Mouse (Mus musculus) kidney, postnatal 4 days (tissue): ENCODE measurements around the gene Ildr2.
A peak's percentile ranks its signal among the peaks of the same experiment; 100 is the strongest.

ENCODE experiments used
- DNase-seq, 2 experiments: peaks; one replicate each; pipeline ENCODE4 v3.0.0; 2021; ENCODE audit warnings: mixed read lengths in 2 of 2

The Ildr2 gene

DNA sequence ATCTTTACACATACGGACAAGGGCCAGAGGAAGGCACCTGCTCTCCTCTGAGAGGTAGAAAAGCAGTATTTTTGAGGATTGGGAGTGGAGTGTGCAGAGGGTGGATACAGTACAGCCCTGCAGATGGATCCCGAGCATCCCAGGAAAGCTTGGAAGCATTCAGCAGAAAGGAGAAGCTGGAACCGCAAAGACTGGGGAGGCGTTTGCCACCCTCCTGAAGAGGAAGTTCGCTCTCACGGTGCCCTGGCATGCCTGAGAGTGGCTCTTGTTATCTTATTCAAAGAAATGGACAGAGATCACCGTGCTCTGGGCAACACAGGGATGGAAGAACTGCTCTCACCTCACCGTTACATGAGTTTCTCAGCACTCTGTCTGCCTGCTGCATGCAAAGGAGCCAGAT is 30.5 kb downstream of the Ildr2 start:
- no peak for DNase-seq

DNA sequence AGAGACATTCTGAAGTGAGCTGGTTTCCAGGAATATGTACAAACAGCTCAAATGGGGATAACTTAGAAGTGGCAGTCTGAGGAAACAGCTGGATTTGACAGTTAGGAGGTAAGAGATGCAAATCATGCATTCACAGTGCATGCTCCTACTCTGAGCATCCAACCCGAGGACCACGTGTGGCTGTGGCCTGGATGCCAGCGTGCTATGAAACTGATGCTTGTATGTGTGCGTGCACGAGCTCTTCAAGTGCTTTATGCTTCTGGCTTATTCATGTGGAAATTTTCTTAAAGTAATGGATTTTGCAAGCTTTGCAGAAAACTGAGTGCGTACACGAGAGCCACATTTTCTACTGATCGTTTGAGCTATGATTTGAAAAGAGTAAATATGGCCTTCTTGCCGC is 32.3 kb downstream of the Ildr2 start:
- no peak for DNase-seq

DNA sequence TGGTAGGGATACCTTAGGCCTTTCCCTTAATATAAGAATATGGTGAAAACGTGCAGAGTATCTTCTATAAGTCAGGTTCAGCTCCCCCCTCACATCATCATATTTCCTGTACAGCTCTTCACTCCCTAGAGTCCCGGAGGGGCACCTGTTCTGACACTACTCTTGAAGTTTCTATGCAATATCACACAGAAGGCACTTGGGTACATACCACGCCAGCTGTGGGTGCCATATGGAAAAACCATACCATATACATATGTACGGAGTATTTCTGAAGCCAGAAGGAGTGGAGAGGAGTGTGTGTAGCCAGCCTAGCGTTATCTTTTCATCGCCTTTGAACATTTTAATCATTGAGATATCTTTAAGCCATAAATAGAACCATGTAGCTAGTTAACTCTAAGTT is 36.6 kb downstream of the Ildr2 start:
- no peak for DNase-seq

DNA sequence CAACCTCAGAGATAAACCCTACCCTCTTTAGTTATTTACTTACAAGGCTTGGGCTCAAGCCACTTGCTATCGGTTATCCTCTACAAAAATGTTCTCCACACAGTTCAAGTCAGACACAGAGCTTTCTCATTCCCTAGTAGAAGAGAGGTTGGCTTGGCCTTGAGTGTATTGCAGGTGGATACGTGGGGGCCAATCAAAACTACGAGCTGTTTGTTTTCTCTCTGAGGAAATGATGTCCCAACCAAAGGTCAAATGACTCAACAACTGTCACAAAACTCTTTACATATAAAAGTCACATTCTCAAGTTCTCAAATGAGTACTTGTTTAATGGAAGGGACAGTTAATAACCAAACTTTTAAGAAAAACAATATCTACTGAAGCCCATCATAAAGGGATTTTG is 39.1 kb downstream of the Ildr2 start:
- DNase-seq = no peak

DNA sequence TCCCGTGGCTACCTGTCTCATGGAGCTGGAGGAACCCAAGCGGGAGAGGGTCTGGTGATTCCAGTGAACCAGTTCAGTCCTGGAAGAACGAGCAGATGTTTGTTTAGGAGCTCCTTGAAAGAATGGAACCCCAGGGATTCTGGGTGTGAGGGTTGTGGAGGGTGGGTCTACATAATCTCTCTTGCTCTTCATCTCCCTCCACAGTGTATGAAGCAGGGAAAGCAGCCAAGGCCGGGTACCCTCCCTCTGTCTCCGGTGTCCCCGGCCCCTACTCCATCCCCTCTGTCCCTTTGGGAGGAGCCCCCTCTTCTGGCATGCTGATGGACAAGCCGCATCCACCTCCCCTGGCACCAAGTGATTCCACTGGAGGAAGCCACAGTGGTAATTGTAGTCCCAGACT is 41.6 kb downstream of the Ildr2 start:
- DNase-seq = no peak

DNA sequence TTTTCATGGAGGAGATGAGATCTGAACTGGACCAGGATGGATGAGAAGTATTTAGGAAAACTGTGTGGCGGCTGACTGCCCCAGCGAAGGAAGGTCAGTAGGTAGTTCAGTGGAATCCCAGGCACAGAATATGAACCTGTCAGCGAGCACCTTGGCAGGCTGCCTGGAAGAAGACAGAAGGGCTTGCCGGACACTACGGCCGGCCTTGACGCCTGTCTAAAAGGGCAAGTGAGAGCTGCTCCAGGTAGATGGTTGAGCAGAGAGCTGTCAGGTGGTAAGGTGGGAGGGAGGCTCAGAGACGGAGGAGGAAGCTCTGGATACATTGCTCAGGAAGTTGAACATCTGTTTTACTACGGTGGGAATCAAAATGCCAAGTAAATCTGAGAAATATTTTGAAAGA is 42.4 kb downstream of the Ildr2 start:
- DNase-seq = no peak

DNA sequence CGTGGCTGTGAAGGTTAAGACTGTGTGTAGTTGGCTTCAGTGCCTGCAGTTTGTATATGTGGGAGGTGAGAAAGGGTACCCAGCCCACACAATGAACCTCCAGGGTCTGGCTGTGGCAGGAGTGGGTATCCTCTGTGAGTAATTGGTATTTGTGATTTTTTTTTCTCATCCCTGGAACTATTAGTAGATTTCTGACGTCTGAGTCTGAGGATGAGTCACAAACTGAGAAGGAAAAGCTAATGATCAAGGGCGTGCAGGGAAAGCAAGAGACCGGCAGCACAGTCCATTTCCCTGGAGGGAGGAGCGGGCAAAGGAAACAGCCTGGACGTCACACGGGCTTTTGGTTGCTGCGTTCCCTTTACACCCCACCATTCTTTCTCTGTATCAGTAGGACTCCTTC is 43.0 kb downstream of the Ildr2 start:
- no peak for DNase-seq

DNA sequence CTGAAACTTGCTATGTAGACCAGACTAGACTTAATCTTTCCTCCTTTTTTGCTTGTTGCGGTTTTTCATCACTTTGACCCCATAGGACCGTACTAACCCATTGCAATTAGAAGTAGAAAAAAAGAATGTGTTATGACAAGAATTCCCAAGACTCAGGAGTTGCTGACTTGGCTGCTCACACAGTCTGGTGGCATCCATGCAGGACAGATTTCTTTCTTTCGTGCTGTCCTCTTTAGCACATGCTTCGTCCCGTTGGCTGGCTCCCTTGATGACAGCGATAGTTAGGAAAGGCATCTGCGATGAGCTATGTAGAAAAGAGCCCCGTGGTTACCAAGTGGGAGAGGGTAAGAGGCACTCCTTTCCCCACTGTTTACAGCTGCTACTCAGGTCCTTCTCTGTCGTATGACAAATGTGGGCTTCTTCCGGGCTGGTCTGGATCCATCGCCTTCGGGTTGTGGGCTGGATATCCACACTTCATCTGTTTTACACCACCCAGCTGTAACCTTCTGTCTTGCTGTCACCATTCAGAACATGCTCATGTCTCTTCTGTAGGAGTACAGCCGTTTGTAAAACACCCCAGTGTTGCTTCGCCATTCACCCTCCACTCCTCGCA is 43.7 kb downstream of the Ildr2 start:
- no peak for DNase-seq

DNA sequence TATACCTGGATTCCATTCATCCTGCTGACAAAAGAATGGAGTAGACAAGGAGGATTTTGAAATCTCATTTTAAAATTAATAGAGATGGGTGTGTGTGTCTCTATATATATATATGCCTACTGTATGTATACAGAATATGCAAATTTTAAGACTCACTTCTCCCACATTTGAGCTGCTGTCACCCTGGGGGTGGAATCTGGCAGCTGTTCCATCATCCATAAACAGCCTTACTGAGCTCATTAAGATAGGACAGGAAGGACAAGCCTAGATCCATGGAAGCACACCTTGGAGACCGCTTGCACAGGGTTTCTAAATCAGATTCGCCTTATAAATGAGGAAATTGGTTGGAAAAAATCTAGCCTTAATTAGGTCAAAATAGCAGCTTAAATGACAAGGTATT is 44.9 kb downstream of the Ildr2 start:
- no peak for DNase-seq

DNA sequence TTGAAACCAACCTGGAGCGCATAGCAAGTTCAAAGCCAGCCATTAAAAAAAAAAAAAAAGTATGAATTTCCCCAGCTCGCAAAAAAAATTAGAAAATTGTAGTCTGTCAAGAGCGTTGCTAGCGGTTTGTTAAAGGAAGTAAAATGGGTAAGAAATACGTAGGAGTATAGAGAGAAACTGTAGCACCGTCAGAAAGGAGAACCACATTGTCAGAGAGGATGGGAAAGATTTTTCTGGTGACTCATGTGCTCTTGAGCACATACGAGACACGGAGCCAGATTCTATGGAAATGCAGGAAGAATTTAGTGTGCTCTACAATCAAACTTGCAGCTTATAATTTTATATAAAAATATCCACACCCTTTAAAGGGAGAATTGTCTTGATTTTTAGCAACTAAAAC is 45.9 kb downstream of the Ildr2 start:
- no peak for DNase-seq

DNA sequence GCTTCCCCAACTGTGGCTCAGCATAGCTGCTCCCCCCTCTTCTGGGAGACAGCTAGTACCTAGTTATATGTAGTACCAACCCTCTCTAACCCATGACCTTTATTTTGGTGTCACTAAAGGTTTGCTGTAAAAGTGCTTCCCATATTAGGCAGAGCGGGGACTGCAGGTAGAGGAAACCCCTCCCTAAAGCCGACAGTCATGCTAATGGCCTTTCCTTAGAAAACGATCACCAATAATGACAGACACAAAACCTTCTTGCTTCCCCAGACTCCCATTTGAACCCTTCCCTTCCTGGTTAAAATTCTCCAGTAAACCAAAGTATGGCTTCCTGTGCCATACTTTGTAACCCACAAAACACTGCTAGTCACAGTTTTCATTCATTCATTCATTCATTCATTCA is 46.6 kb downstream of the Ildr2 start:
- no peak for DNase-seq

DNA sequence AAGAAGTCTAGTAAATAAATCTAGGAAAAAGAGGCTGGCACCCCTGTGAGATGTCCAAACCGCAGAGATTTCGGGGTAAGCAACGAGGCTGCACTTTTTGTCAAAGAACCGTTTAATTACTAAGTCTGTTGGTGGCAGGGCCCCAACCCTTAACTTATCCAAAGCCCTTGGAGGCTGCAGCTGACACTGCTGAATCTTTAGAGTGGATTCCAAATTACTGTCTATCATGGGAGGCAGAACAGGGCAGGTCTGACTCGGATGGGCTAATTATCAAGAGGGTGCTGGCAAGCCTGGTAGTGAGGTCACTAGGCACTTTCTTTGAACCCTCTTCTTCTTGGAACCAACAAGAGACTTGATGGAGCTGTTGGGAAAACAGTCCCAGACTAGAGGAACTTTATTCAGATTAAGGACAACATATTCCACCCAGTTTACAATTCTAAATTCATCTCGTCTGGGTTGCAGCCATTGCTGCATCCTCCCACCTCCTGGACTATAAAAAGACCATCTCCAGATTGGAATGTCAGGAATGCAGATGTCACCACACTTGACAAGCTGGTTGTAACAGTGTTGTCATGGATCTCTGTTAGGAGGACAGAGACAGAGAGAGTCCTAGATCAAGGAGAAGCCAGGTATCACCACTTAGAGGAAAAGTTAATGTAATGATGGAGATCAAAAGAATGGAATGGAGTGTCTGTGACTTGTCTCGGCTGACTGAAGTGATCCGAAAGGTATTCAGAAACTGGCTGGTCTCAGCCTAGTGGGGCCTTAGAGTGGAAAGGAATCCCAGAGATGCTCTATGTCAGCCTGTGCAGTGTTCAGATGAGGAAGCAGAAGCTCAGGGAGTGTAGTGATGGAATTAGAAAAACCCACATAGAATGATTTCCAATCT is 50.7 kb downstream of the Ildr2 start:
- DNase-seq = no peak

DNA sequence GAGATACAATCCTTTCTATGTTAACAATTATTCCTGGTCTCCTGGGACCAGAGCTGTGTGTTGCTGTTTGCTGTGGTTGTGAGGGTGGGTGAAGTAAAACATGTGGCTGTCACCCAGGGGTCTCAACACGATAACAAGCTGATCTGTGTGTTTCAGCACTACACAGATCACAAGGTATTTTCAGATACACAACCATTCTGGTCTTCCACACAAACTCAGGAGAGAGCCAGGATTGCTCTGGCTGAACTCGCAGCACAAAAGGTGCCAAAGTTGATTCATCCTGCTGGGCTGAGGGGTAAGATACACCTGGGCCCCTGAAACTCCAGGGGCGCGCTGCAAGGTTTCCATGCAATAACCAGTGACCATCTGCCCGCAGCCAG is 54.5 kb downstream of the Ildr2 start:
- no peak for DNase-seq

DNA sequence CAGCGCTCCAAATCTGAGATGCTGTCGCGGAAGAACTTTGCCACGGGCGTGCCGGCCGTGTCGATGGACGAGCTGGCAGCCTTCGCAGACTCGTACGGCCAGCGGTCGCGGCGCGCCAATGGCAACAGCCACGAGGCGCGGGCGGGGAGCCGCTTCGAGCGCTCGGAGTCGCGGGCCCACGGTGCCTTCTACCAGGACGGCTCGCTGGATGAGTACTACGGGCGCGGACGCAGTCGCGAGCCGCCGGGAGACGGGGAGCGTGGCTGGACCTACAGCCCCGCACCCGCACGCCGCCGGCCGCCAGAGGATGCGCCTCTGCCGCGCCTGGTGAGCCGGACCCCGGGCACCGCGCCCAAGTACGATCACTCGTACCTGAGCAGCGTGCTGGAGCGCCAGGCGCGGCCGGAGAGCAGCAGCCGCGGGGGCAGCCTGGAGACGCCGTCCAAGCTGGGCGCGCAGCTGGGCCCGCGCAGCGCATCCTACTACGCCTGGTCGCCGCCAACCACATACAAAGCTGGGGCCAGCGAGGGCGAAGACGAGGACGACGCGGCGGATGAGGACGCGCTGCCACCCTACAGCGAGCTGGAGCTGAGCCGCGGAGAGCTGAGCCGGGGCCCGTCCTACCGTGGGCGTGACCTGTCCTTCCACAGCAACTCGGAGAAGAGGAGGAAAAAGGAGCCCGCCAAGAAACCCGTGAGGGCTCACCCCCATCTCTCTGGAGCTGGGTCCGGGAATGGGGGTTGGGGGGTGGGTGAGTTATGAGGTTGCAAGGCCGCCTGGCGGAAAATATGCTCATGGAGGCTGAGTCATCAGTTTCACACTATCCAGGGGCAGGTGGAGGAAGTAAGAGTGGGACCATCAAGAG is 55.1 kb downstream of the Ildr2 start:
- peak; percentile 42 to 58 for DNase-seq

DNA sequence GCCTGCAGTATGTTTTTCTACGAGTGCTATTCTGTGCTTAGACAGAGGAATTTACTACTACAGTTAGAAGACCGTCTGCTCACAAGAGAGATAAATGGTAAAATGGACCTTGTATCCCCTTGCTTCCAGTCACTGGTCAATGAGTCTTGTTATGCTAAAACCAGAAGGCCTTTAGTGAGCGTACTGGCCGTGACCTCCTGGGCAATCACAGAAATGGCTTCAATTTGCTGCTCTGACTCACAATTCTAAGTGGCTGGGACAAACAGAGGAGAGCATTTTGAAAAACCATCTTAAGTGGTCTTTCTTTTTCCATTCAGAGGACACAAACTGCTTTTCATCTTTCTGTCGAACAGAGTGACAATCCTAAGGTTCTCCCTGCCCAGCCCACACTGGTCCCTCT is 57.2 kb downstream of the Ildr2 start:
- DNase-seq = no peak

DNA sequence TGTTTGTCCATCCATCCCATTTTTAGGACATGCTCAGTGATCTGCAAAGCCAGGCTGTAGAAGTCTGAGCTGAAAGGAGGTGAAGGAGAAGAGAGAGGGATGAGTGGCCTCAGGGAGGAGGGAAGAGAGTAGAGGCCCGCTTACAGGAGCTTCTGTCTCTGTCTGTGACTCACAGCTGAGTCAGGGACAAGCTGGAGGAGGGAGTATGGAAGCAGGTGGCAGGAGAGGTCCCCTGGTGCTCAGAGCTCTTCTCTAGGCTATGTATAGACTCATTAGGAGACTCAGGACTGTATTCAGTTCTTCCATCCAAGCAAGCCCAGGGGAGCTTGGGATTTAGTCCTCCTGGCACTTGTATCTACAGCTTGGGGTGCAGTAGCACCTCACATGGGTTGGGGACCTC is 59.7 kb downstream of the Ildr2 start:
- DNase-seq = no peak

DNA sequence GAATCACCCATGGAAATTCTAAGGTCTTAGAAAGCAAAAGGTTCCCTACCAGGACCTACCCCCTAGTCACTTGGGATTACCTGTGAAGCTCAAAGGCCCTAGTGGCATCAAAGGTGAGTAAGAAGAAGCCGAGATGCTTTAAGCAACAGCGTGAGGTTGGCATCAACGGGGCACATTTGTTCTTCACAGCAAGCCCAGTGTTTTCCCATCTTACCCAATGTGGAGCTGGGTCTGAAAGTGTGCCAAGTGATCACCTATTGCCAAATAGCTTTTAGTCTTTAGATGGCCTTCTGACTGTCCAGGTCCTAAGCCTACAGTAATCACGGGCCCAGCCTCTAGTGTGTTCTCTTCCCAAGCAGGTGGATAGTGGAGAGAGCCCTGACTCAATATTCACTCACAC is 61.8 kb downstream of the Ildr2 start:
- no peak for DNase-seq

DNA sequence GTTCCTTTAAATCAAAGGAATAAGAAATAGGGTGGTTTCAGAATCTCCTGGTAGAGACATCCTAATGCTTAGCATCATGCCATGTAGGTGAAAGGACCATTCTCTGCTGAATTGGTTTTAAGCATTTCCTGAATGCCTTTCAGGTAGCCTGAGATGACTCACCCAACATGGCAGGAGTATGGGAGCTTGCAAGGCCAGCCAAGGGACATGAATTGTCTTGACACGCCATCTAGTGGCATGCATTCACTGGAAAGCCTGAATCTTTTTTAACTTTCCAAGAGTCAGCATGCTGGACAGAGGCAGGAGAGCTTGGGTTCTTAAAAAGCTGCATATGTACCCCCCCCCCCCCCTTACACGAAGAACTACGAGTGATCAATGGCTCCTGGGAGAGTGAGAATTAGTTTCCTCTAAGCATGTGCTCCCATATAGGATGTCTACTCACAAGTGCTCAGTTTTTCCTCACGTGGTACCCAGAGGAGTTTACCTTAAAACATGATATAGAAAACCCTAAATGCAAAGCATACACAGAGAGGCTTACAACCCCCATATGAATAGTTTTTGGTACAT is 65.3 kb downstream of the Ildr2 start:
- DNase-seq = peak; percentile 67 to 77

DNA sequence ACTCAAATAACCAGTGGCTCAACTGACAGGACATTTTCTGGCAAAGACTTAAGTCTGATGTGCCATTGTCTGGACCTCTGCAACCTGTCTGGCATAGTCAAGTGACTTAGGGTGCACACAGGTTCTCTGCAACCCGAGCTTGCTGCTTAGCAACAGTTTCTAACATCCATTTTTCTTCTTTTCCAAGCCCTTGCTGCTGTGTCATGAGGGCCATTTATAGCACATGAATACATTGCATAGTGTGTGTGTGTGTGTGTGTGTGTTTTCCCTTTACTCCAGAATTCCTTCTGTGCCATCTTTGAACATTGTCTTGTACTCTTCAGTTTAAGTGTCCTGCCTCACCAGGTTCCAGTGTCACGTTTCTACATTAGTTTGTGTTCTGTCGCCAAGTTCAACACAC is 72.5 kb downstream of the Ildr2 start:
- no peak for DNase-seq

DNA sequence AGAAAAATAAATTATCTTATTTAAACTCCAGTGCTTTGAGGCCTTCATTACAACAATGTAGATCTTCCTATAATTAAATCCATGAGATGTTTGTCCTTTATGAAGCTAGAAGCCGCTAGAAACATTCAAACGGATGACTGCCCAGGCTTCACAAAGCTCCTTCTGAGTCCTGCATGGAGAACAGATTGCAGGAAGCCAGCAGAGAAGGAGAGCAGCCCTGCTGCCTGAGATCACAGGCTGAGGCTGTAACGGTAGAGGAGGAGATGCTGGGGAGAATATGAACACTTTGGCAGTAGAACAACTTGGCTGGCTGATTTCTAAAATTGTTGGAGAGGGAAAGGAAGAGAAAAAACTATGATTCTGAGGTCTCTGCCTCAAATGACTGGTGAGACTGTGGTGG is 76.8 kb downstream of the Ildr2 start:
- no peak for DNase-seq

DNA sequence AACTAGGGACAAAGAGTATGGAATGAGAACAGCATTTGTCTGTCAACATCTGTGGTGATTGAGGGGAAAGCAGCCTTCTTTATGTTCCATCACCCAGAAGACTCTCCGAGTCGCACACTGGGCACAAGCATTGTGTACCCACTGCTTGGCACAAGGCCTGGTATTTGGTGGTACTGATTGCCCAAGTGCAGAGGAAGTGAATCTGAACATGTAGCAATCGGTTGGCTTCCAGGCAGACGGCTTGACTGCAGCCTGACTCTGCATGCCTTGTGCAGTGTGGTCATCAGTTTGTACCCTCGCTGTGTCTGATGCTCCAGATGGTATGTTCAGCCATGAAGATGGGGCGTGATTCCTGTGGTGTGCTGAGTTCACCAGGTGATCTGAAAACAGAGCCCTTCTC is 85.2 kb downstream of the Ildr2 start:
- no peak for DNase-seq

DNA sequence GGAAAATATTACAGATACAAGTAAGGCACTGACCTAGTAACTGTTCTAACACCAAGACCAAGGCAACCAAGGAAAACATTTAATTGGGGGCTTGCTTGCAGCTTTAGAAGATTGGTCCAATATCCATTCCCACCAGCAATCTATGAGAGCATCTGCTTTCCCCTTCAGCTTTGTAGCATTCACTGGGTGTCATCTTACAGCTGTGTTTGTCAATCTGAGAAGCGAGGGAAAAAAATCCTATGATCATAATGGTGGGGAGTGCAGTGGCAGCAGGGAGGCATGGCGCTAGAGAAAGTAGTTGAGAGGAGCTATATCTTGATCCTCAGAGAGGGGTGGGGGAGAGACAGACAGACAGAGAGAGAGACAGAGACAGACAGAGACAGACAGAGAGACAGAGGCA is 88.1 kb downstream of the Ildr2 start:
- DNase-seq = no peak

DNA sequence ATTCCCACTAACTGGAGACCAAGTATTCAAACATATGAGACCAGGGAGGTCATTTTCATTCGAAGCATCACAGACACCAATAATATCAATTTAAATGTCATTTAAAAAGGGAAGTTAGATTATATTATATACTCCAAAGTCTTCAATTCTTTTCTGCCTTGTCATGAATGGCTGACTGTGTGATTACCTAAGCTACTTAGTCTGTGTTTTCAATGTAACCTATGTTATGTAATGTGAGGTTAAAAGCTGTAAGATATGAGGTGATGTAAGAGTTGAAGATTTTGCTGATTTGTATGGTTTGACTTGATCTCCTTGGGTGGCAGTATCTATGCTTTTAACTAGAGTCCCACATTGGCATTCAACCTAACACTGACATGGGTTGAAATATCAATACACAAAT is 88.6 kb downstream of the Ildr2 start:
- no peak for DNase-seq

DNA sequence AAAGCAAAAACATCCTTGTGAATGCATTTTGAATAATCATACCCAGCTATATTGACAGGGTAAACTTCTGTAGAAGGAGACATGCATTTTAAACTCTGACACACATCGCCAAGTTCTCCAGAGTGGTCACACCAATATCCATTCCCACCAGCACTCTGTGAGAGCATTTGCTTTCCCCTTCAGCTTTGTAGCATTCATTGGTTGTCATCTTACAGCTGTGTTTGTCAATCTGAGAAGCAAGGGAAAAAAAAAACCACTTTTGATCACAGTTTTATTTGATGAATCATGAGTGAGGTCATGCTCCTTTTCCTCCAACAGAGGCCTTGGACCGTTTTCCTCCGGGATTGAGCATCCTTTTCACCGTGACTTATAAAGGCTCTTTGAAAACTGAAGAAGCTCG is 89.6 kb downstream of the Ildr2 start:
- no peak for DNase-seq
